ENCODE assay signal across 14 mouse cellular contexts in the genomic region with DNA sequence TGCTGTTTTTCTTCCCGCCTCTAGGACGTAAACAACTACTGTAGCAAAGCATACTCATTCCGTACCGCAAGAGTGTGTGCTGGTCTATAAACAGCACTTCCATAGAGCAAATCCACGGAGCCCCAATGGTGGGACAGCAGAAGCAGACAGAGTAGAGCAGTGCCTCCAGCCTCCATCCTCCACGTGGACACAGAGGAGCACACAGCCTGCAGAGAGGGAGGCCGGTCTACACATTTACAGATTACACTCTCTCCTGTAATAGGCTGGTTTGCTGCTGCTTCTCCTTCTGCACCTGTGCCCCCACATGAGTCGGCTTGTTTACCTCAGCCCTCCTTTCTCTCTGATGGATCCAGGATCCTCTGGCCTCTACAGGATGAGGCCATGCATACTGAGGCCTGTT.
DNase-seq lines count a peak whose midpoint lies in the region; ATAC-seq lines count a peak whose summit lies in the region.
"Had no signal": no experiment of that assay in that cellular context is flagged by ENCODE, and none has a peak within 500 bp of the region (broad histone marks: within the 10 kb centered on the region; RNA-seq: fewer than 3 reads in every experiment).

No protein-coding gene starts in this region.

- 64% methylated on average over 8 of the region's 8 CpGs for WGBS in embryonic facial prominence, embryonic 10.5 days

- H3K4me1 ChIP-seq in megakaryocyte, embryonic 14.5 days: peaks cover 72% of the 10 kb centered on the region
- peaks cover 4% of the 10 kb centered on the region for H3K4me1 ChIP-seq in embryonic facial prominence, embryonic 10.5 days
- H3K4me1 ChIP-seq: limb, embryonic 15.5 days had no signal

- no peak overlapping the region for H3K27ac ChIP-seq in embryonic facial prominence, embryonic 10.5 days (replicated peaks)
- H3K27ac ChIP-seq: hindbrain, embryonic 13.5 days; limb, embryonic 15.5 days had no signal

- H3K27me3 ChIP-seq in megakaryocyte, embryonic 14.5 days (replicated peaks): no peaks in the 10 kb centered on the region
- H3K27me3 ChIP-seq in embryonic facial prominence, embryonic 10.5 days (replicated peaks; ENCODE audit: low read depth, poor library complexity, severe bottlenecking): no peaks in the 10 kb centered on the region
- H3K27me3 ChIP-seq: hindbrain, embryonic 13.5 days; limb, embryonic 15.5 days had no signal

- peak; percentile 30 for DNase-seq in retina, postnatal 1 day
- DNase-seq in retina, embryonic 14.5 days (ENCODE audit: low spot score): no peak
- peak; percentile 74 for DNase-seq in thymus, postnatal 4 days
- DNase-seq in embryonic facial prominence, embryonic 10.5 days (ENCODE audit: low spot score): no peak
- DNase-seq in layer of hippocampus, postnatal 25 days (ENCODE audit: extremely low spot score in 1 of 2, low spot score in 1 of 2): no peak
- DNase-seq: cerebellum, adult 8-10 months; gastrocnemius, postnatal 14 days; kidney, postnatal 10 days had no signal

- peak overlapping the region; percentile 75 for H3K4me3 ChIP-seq in megakaryocyte, embryonic 14.5 days (replicated peaks)
- no peak overlapping the region for H3K4me3 ChIP-seq in embryonic facial prominence, embryonic 10.5 days
- H3K4me3 ChIP-seq: hindbrain, embryonic 13.5 days; limb, embryonic 15.5 days; myocyte had no signal

- H3K36me3 ChIP-seq in megakaryocyte, embryonic 14.5 days (replicated peaks; ENCODE audit: low read length): no peaks in the 10 kb centered on the region
- H3K36me3 ChIP-seq in embryonic facial prominence, embryonic 10.5 days (replicated peaks): no peaks in the 10 kb centered on the region
- H3K36me3 ChIP-seq: limb, embryonic 15.5 days had no signal

- ATAC-seq in hematopoietic stem cell, adult 5-6 weeks (replicated peaks in 1 of 2; ENCODE audit: insufficient read depth in 1 of 2, low FRiP score in 2 of 2, low TSS enrichment in 1 of 2, low read depth in 1 of 2, poor library complexity in 2 of 2, severe bottlenecking in 2 of 2): peak; percentile 37 to 38
- ATAC-seq in monocyte, adult 5-6 weeks (replicated peaks; ENCODE audit: insufficient number of reproducible peaks, low FRiP score, low TSS enrichment, poor library complexity, severe bottlenecking): no peak

- no peaks in the 10 kb centered on the region for H3K9me3 ChIP-seq in megakaryocyte, embryonic 14.5 days
- H3K9me3 ChIP-seq in embryonic facial prominence, embryonic 10.5 days: no peaks in the 10 kb centered on the region
- H3K9me3 ChIP-seq: hindbrain, embryonic 13.5 days; limb, embryonic 15.5 days had no signal

Comparison
In these comparisons a context has a peak if more than half of its experiments do, and no peak if none do; other contexts are left out.
1. DNase-seq: peak in retina, postnatal 1 day (single experiment) and thymus, postnatal 4 days (single experiment); none in retina, embryonic 14.5 days (single experiment), embryonic facial prominence, embryonic 10.5 days (single experiment) and layer of hippocampus, postnatal 25 days (0 of 2).